Mouse (Mus musculus) left cerebral cortex, postnatal 14 days (tissue): ENCODE results near the gene 4921507P07Rik. TPM values are rescaled to one million over a fixed set of nuclear protein-coding genes. Genes with fewer than 3 reads are reported as not detected.
"Not testable (repeated sequence)": the region's sequence is repeated elsewhere in the genome, so short reads cannot be mapped to it uniquely, and the experiment has no call there.

Experiments
- DNase-seq, 2 experiments: peaks; one replicate each; pipeline ENCODE4 v3.0.0; 2021 to 2022; ENCODE audit warnings: low spot score in 2 of 2, mixed read lengths in 1 of 2
- intact Hi-C: fragments of 180-260 bp; cut with DNase I; formaldehyde crosslinking; loops from one replicate; pipeline ENCODE4 v1.15.1; 2025
- total RNA-seq, 2 experiments: library from RNA; stranded (reverse); gene quantifications; 2 replicates each; pipeline ENCODE4 v1.2.3; 2021

Gene 4921507P07Rik
- total RNA-seq, 2 experiments from 2014 or later = 0.59 to 0.62 TPM

GRCm38 (mm10) chr6:50562421-50562820, 34.0 kb downstream of the 4921507P07Rik start:
- peak; percentile 27 to 28 for DNase-seq
- intact Hi-C loops = no loop called here

- intact Hi-C loops = no loop called here
- DNase-seq = no peak
Measured at GRCm38 (mm10) chr6:50560776-50561175, 35.7 kb downstream of the 4921507P07Rik start.

- DNase-seq = no peak
- intact Hi-C loops = no loop called here
Measured at GRCm38 (mm10) chr6:50558877-50559276, 37.6 kb downstream of the 4921507P07Rik start.

GRCm38 (mm10) chr6:50557566-50557965, 38.9 kb downstream of the 4921507P07Rik start:
- intact Hi-C loops = no loop called here
- no peak for DNase-seq

GRCm38 (mm10) chr6:50554223-50554622, 42.2 kb downstream of the 4921507P07Rik start:
- DNase-seq, intact Hi-C loops: not testable (repeated sequence)

GRCm38 (mm10) chr6:50552881-50553518, 43.4 kb downstream of the 4921507P07Rik start:
- DNase-seq = no peak
- intact Hi-C loops = no loop called here

GRCm38 (mm10) chr6:50549791-50550190, 46.6 kb downstream of the 4921507P07Rik start:
- no peak for DNase-seq
- intact Hi-C loops = loop anchor here (10.0 kb wide), 1 partner anchor 625 kb away; no protein-coding TSS in a partner anchor

GRCm38 (mm10) chr6:50549051-50549450, 47.4 kb downstream of the 4921507P07Rik start:
- intact Hi-C loops = loop anchor here (10.0 kb wide), 1 partner anchor 624 kb away; no protein-coding TSS in a partner anchor

GRCm38 (mm10) chr6:50545412-50546043, 50.9 kb downstream of the 4921507P07Rik start:
- peak; percentile 65 to 71 for DNase-seq
- intact Hi-C loops = loop anchor here (10.0 kb wide), 1 partner anchor 621 kb away; no protein-coding TSS in a partner anchor

More at GRCm38 (mm10) chr6:50549051-50549450, 47.4 kb downstream of the 4921507P07Rik start:
- DNase-seq = peak in 1 of 2 experiments; percentile 31

GRCm38 (mm10) chr6:50542535-50542934, 53.9 kb downstream of the 4921507P07Rik start:
- intact Hi-C loops = loop anchor here (10.0 kb wide), 1 partner anchor 618 kb away; no protein-coding TSS in a partner anchor
- DNase-seq = no peak

- DNase-seq = no peak
- intact Hi-C loops = loop anchor here (5.0 to 10.0 kb wide), 4 partner anchors 355 to 1022 kb away; partner anchors contain the start of gene Mpp6
Measured at GRCm38 (mm10) chr6:50539641-50540040, 56.8 kb downstream of the 4921507P07Rik start.

GRCm38 (mm10) chr6:50536461-50536892, 60.0 kb downstream of the 4921507P07Rik start:
- intact Hi-C loops = loop anchor here (2.0 to 10.0 kb wide), 4 partner anchors 228 to 1019 kb away; partner anchors contain the start of gene Mpp6
- DNase-seq = peak; percentile 75 to 76

- no peak for DNase-seq
- intact Hi-C loops = loop anchor here (5.0 to 10.0 kb wide), 3 partner anchors 351 to 1018 kb away; partner anchors contain the start of gene Mpp6
Measured at GRCm38 (mm10) chr6:50535346-50535745, 61.1 kb downstream of the 4921507P07Rik start.

- intact Hi-C loops = loop anchor here (10.0 kb wide), 1 partner anchor 347 kb away; no protein-coding TSS in a partner anchor
- no peak for DNase-seq
Measured at GRCm38 (mm10) chr6:50531920-50532319, 64.5 kb downstream of the 4921507P07Rik start.

GRCm38 (mm10) chr6:50531003-50531402, 65.4 kb downstream of the 4921507P07Rik start:
- no peak for DNase-seq
- intact Hi-C loops = loop anchor here (10.0 kb wide), 1 partner anchor 346 kb away; no protein-coding TSS in a partner anchor

- no peak for DNase-seq
- intact Hi-C loops = loop anchor here (5.0 kb wide), 1 partner anchor 72 kb away; the partner anchor contains the start of gene Osbpl3
Measured at GRCm38 (mm10) chr6:50529194-50529593, 67.2 kb downstream of the 4921507P07Rik start.

GRCm38 (mm10) chr6:50527416-50527815, 69.0 kb downstream of the 4921507P07Rik start:
- intact Hi-C loops = loop anchor here (2.0 to 5.0 kb wide), 2 partner anchors 70 to 215 kb away; partner anchors contain the start of gene Osbpl3
- no peak for DNase-seq

- intact Hi-C loops = loop anchor here (2.0 to 5.0 kb wide), 2 partner anchors 69 to 214 kb away; partner anchors contain the start of gene Osbpl3
Measured at GRCm38 (mm10) chr6:50526597-50527024, 69.8 kb downstream of the 4921507P07Rik start.

GRCm38 (mm10) chr6:50525846-50526245, 70.6 kb downstream of the 4921507P07Rik start:
- intact Hi-C loops = loop anchor here (2.0 to 5.0 kb wide), 2 partner anchors 69 to 213 kb away; partner anchors contain the start of gene Osbpl3
- no peak for DNase-seq

More at GRCm38 (mm10) chr6:50526597-50527024, 69.8 kb downstream of the 4921507P07Rik start:
- DNase-seq = peak; percentile 74 to 88
